Mouse (Mus musculus) adrenal gland, postnatal 25 days (tissue): ENCODE data around the gene Nek6. TPM values are rescaled to one million over a fixed set of nuclear protein-coding genes. Genes with fewer than 3 reads are reported as not detected.

Experiments used
- DNase-seq: peaks from one replicate; pipeline ENCODE4 v3.0.0; 2021; ENCODE audit warnings: mixed read lengths
- total RNA-seq: library from RNA; stranded (reverse); gene quantifications from 2 replicates; pipeline ENCODE4 v1.2.3, GENCODE M21; 2021

The Nek6 gene
- total RNA-seq, 1 experiment from 2014 or later, result 13.2 TPM

GRCm38 (mm10) chr2:38509004-38509719 lies 2.3 kb upstream of the Nek6 start:
- no peak for DNase-seq

GRCm38 (mm10) chr2:38510120-38510519 lies 1.3 kb upstream of the Nek6 start:
- DNase-seq, result no peak

- peak; percentile 79 for DNase-seq
Measured at GRCm38 (mm10) chr2:38512308-38513182, 1.1 kb downstream of the Nek6 start.

- no peak for DNase-seq
Measured at GRCm38 (mm10) chr2:38513183-38513529, 1.7 kb downstream of the Nek6 start.

- no peak for DNase-seq
Measured at GRCm38 (mm10) chr2:38514411-38514810, 3.0 kb downstream of the Nek6 start.

GRCm38 (mm10) chr2:38515446-38515845 lies 4.0 kb downstream of the Nek6 start:
- no peak for DNase-seq

GRCm38 (mm10) chr2:38516471-38516870 lies 5.0 kb downstream of the Nek6 start:
- no peak for DNase-seq

- no peak for DNase-seq
Measured at GRCm38 (mm10) chr2:38517045-38517444, 5.6 kb downstream of the Nek6 start.

GRCm38 (mm10) chr2:38518719-38519118 lies 7.3 kb downstream of the Nek6 start:
- DNase-seq, result no peak

- DNase-seq, result no peak
Measured at GRCm38 (mm10) chr2:38519934-38520333, 8.5 kb downstream of the Nek6 start.

- no peak for DNase-seq
Measured at GRCm38 (mm10) chr2:38521618-38522017, 10.2 kb downstream of the Nek6 start.

GRCm38 (mm10) chr2:38522354-38522753 lies 10.9 kb downstream of the Nek6 start:
- DNase-seq, result no peak

GRCm38 (mm10) chr2:38523781-38524445 lies 12.5 kb downstream of the Nek6 start:
- peak; percentile 41 for DNase-seq

- no peak for DNase-seq
Measured at GRCm38 (mm10) chr2:38525034-38525433, 13.6 kb downstream of the Nek6 start.

- no peak for DNase-seq
Measured at GRCm38 (mm10) chr2:38529582-38530152, 18.2 kb downstream of the Nek6 start.

- no peak for DNase-seq
Measured at GRCm38 (mm10) chr2:38530955-38531381, 19.5 kb downstream of the Nek6 start.

- DNase-seq, result no peak
Measured at GRCm38 (mm10) chr2:38533322-38533721, 21.9 kb downstream of the Nek6 start.

- no peak for DNase-seq
Measured at GRCm38 (mm10) chr2:38533767-38534166, 22.3 kb downstream of the Nek6 start.

GRCm38 (mm10) chr2:38534241-38534940 lies 22.9 kb downstream of the Nek6 start:
- no peak for DNase-seq

- no peak for DNase-seq
Measured at GRCm38 (mm10) chr2:38535051-38535450, 23.6 kb downstream of the Nek6 start.

GRCm38 (mm10) chr2:38535521-38536220 lies 24.2 kb downstream of the Nek6 start:
- DNase-seq, result no peak
